Mouse (Mus musculus): Measurements from ENCODE around the gene Col5a1.

GRCm38 (mm10) chr2:28032469-28032868 lies 146.2 kb downstream of the Col5a1 start:
- no peak for TF ChIP-seq CTCF (IDR thresholded peaks at IDR 0.05)
- no peak for TF ChIP-seq EP300 (IDR thresholded peaks at IDR 0.05)

All from lung, postnatal 0 days (tissue).